Mouse (Mus musculus) liver, embryonic 12.5 days (tissue): ENCODE measurements around the gene 9230113P08Rik. TPM values are rescaled to one million over a fixed set of nuclear protein-coding genes. Genes with fewer than 3 reads are reported as not detected.
"Not testable (repeated sequence)": the region's sequence is repeated elsewhere in the genome, so short reads cannot be mapped to it uniquely, and the experiment has no call there.

Source experiments
- ATAC-seq: fragments of 200-750 bp; cut with Nextera tagmentation; 2 replicates; pipeline ENCODE4 v1.8.0; 2017; ENCODE audit warnings: moderate number of reproducible peaks, mild to moderate bottlenecking, moderate library complexity
- H3K27ac ChIP-seq: fragments of 300-500 bp; sonication (generic); 2 replicates; pipeline ENCODE4 v1.5.1; 2016; ENCODE audit warnings: mild to moderate bottlenecking
- H3K27me3 ChIP-seq: fragments of 300-500 bp; sonication (generic); replicated peaks from 2 replicates; pipeline ENCODE4 v1.6.1; 2016; ENCODE audit warnings: mild to moderate bottlenecking, moderate library complexity
- H3K36me3 ChIP-seq: fragments of 300-500 bp; sonication (generic); 2 replicates; pipeline ENCODE4 v1.6.1; 2016; ENCODE audit warnings: mild to moderate bottlenecking, moderate library complexity
- H3K4me1 ChIP-seq: fragments of 300-500 bp; sonication (generic); 2 replicates; pipeline ENCODE4 v1.6.1; 2016
- H3K4me2 ChIP-seq: fragments of 300-500 bp; sonication (generic); 2 replicates; pipeline ENCODE4 v1.6.1; 2016; ENCODE audit warnings: mild to moderate bottlenecking, moderate library complexity
- H3K4me3 ChIP-seq: fragments of 300-500 bp; sonication (generic); 2 replicates; pipeline ENCODE4 v1.5.1; 2016; ENCODE audit warnings: mild to moderate bottlenecking, moderate library complexity
- H3K9ac ChIP-seq: fragments of 300-500 bp; sonication (generic); 2 replicates; pipeline ENCODE4 v1.6.1; 2016; ENCODE audit warnings: mild to moderate bottlenecking, moderate library complexity
- H3K9me3 ChIP-seq: fragments of 300-500 bp; sonication (generic); replicated peaks from 2 replicates; pipeline ENCODE4 v1.6.1; 2016; ENCODE audit warnings: mild to moderate bottlenecking, moderate library complexity
- WGBS: fragments of 180-500 bp; shearing (Covaris S2); methylation state at CpG from one replicate; pipeline ENCODE4 v1.1.7; 2016; ENCODE audit not compliant: insufficient replicate concordance; 5-methylcytosine and 5-hydroxymethylcytosine counted together
- polyA plus RNA-seq: library from polyadenylated mRNA; unstranded; fragments of >200 nt; fragmentation: Nextera tagmentation; extraction: Ambion mirVana; gene quantifications from 2 replicates; pipeline ENCODE4 v1.2.1, GENCODE M21; 2016

Gene 9230113P08Rik
- not detected in 2 replicates for polyA plus RNA-seq

- H3K27me3 ChIP-seq, H3K9ac ChIP-seq, H3K36me3 ChIP-seq, H3K27ac ChIP-seq, H3K9me3 ChIP-seq, H3K4me2 ChIP-seq, H3K4me3 ChIP-seq, H3K4me1 ChIP-seq, ATAC-seq: not testable (repeated sequence)
Measured at GRCm38 (mm10) chr9:35908123-35908522, at the start of gene 9230113P08Rik. Gene 9230113P08Rik, plus strand, starts transcription at chr9:35908423.

- H3K4me3 ChIP-seq, H3K9ac ChIP-seq, H3K4me1 ChIP-seq, H3K4me2 ChIP-seq, H3K36me3 ChIP-seq, ATAC-seq, H3K9me3 ChIP-seq, H3K27ac ChIP-seq, H3K27me3 ChIP-seq: not testable (repeated sequence)
- 44% methylated on average over 1 of the region's 1 CpGs for WGBS
Measured at GRCm38 (mm10) chr9:35893112-35893511, 15.1 kb upstream of the 9230113P08Rik start.

DNA sequence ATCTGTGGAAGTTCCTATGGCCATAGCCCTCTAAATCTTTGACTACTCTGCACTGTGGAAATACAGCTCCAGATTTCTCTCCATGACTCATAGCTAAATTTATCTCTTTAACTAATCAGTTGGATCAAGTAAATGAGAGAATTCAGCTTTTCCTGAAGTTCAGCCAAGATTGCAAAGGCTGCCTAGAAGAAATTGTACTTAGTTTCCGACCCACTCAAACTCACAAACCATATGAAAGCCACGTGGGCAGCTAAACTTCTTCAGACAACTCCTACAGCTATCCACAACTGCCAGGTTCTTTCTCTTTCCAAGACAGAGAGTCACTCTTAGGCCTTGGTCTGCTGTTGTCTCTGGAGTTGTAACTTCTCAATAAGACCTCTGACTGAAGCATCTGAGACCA is 3.7 kb upstream of the 9230113P08Rik start:
- Histone ChIP-seq H3K4me1 (no peaks in the 10 kb centered on the region), H3K9me3 (no peaks in the 10 kb centered on the region; the same call in 1 of the 2 replicates), H3K36me3 (no peaks in the 10 kb centered on the region), H3K4me2 (no peak overlapping the region), H3K4me3 (no peak overlapping the region), H3K9ac (no peak overlapping the region), H3K27me3 (no peaks in the 10 kb centered on the region), H3K27ac (no peak overlapping the region)
- ATAC-seq: no peak
- 71% methylated on average over 2 of the region's 2 CpGs for WGBS

DNA sequence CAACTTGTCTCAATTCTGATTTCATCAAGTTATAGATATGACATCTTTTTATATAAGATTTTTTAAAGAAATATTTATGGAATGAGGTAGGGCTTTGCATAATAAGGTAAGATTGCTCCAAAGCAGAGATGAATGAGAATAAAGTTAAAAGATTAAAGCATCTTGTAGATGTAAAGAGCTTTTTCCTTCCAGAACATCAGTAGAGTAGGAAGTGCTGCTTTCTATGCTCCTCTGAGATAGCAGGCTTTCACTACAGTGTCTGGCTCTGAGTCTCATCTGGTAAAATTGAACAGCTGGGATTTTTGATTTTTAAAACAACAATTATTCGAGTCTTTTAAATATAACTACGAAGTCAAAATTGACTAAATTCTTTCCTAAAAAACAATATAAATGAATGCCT is 22.6 kb downstream of the 9230113P08Rik start:
- Histone ChIP-seq H3K9ac (no peak overlapping the region), H3K4me2 (no peak overlapping the region), H3K27ac (no peak overlapping the region), H3K27me3 (no peaks in the 10 kb centered on the region), H3K4me1 (no peaks in the 10 kb centered on the region), H3K9me3 (no peaks in the 10 kb centered on the region), H3K4me3 (no peak overlapping the region), H3K36me3 (no peaks in the 10 kb centered on the region)
- ATAC-seq: no peak
- WGBS: 58% methylated on average over 2 of the region's 2 CpGs

Other genes starting within 250 kb of the 9230113P08Rik start
- gene Pate1, start 221.0 kb upstream of the 9230113P08Rik start, polyA plus RNA-seq: not detected in 2 replicates
- gene Gm17677, start 167.4 kb upstream of the 9230113P08Rik start, polyA plus RNA-seq: not detected in 2 replicates
- not detected in 2 replicates for gene Gm17727, start 130.3 kb upstream of the 9230113P08Rik start, polyA plus RNA-seq
- gene Gm27235, start 118.3 kb upstream of the 9230113P08Rik start, polyA plus RNA-seq: not detected in 2 replicates
- gene D730048I06Rik, start 118.3 kb upstream of the 9230113P08Rik start, polyA plus RNA-seq: not detected in 2 replicates
- gene 9230110F15Rik, start 64.3 kb upstream of the 9230113P08Rik start, polyA plus RNA-seq: not detected in 2 replicates
- gene Gm5916, start 220.4 kb downstream of the 9230113P08Rik start, polyA plus RNA-seq: not detected in 2 replicates